Mouse (Mus musculus) limb, embryonic 14.5 days (tissue): ENCODE measurements around the gene Gm47995. TPM values are rescaled to one million over a fixed set of nuclear protein-coding genes. Genes with fewer than 3 reads are reported as not detected.
A peak's percentile ranks its signal among the peaks of the same experiment; 100 is the strongest.

Experiments
- ATAC-seq: fragments of 200-750 bp; cut with Nextera tagmentation; 2 replicates; pipeline ENCODE4 v1.8.0; 2017; ENCODE audit warnings: low read depth, moderate number of reproducible peaks, moderate TSS enrichment; ENCODE audit not compliant: low FRiP score
- DNase-seq: peaks from one replicate; pipeline ENCODE4 v3.0.0-alpha.2; 2015; ENCODE audit warnings: low spot score
- H3K27ac ChIP-seq: fragments of 300-500 bp; sonication (generic); replicated peaks from 2 replicates; pipeline ENCODE4 v1.5.1; 2014; ENCODE audit warnings: low read depth, mild to moderate bottlenecking, low read length, moderate library complexity, mixed read lengths
- H3K27me3 ChIP-seq: fragments of 300-500 bp; sonication (generic); 2 replicates; pipeline ENCODE4 v1.6.1; 2014; ENCODE audit warnings: low read length, mixed read lengths; ENCODE audit not compliant: control insufficient read depth, insufficient read depth
- H3K36me3 ChIP-seq: fragments of 300-500 bp; sonication (generic); 2 replicates; pipeline ENCODE4 v1.6.1; 2014; ENCODE audit warnings: mild to moderate bottlenecking, low read length, moderate library complexity, mixed read lengths; ENCODE audit not compliant: control insufficient read depth, insufficient read depth
- H3K4me1 ChIP-seq: fragments of 300-500 bp; sonication (generic); 2 replicates; pipeline ENCODE4 v1.6.1; 2014; ENCODE audit warnings: antibody characterized with exemption, low read length, mixed read lengths; ENCODE audit not compliant: control insufficient read depth, insufficient read depth
- H3K4me2 ChIP-seq: fragments of 300-500 bp; sonication (generic); replicated peaks from 2 replicates; pipeline ENCODE4 v1.6.1; 2014; ENCODE audit warnings: low read depth, mild to moderate bottlenecking, low read length, moderate library complexity; ENCODE audit not compliant: severe bottlenecking
- H3K4me3 ChIP-seq: fragments of 300-500 bp; sonication (generic); replicated peaks from 2 replicates; pipeline ENCODE4 v1.5.1; 2014; ENCODE audit warnings: low read length
- H3K9ac ChIP-seq: fragments of 300-500 bp; sonication (generic); 2 replicates; pipeline ENCODE4 v1.6.1; 2014; ENCODE audit warnings: mild to moderate bottlenecking, low read depth, low read length, moderate library complexity; ENCODE audit not compliant: severe bottlenecking
- H3K9me3 ChIP-seq: fragments of 300-500 bp; sonication (generic); 2 replicates; pipeline ENCODE4 v1.6.1; 2016; ENCODE audit warnings: low read length; ENCODE audit not compliant: control insufficient read depth
- POLR2A ChIP-seq: fragments of 200-500 bp; IDR thresholded peaks from 2 replicates; pipeline ENCODE4 v1.8.0; 2012; ENCODE audit warnings: inconsistent platforms, mild to moderate bottlenecking, moderate library complexity, borderline replicate concordance; ENCODE audit not compliant: insufficient read depth, insufficient read length; ENCODE audit errors: extremely low read depth
- WGBS: fragments of 180-500 bp; shearing (Covaris S2); extraction: QIAGEN DNeasy Blood & Tissue Kit; methylation state at CpG from one replicate; pipeline ENCODE4 v1.1.7; 2014; 5-methylcytosine and 5-hydroxymethylcytosine counted together
- polyA plus RNA-seq, 2 experiments: library from polyadenylated mRNA; depleted of rRNA in 1 of 2; stranded (reverse) in 1 of 2; unstranded in 1 of 2; fragments of >200 nt; fragmentation: Nextera tagmentation in 1 of 2; extraction: Ambion mirVana in 1 of 2; gene quantifications; 2 replicates each; pipeline versions ENCODE4 v1.2.1 to v1.2.3; 2012 to 2014

The Gm47995 gene
- polyA plus RNA-seq, 2 experiments, result 0.06 TPM; not detected in 1

DNA sequence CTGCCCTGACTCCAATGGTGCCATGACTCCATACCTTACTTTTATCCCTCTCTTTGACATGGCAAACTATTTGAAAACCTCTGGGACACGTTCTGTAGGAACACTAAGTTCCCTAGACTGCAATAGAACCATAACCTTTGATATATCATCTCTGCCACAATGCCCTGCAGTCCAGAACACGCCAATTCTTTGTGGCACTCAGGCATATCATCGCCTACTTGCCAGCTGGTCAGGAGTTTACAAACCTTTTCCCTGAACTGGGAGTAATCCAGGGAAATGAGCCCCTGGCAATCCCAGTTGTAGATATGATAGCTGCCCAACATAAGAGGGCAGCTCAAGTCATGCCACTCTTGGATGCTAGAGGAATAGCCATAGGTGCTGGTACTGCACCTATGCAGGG, 34.1 kb downstream of the Gm47995 start:
- ATAC-seq (no peak), DNase-seq (no peak)
- Histone ChIP-seq H3K9me3 (no peaks in the 10 kb centered on the region), H3K4me2 (no peak overlapping the region), H3K4me1 (peaks cover 5% of the 10 kb centered on the region; the same call in 1 of the 2 replicates), H3K27me3 (no peaks in the 10 kb centered on the region), H3K36me3 (no peaks in the 10 kb centered on the region), H3K4me3 (no peak overlapping the region), H3K27ac (no peak overlapping the region), H3K9ac (no peak overlapping the region)
- WGBS, result 77% methylated on average over 3 of the region's 3 CpGs
- TF ChIP-seq POLR2A, result no peak

DNA sequence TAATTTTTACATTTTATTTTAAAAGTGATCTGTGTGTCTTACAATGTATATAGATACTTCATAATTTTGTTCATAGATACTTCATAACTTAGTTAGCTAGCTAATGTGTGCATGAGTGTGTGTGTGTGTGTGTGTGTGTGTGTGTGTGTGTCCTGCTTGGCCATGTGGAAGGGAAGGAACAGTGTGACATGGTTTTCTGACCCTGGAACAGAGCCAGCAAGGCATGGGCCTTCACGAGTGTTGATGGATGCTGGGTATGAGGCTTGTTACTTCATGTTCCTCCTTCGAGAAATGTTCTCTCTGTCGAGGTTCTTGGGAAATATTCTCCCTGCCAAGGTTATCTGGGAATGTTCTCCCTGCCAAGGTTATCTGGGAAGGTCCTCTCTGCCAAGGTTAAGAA, 35.5 kb downstream of the Gm47995 start:
- ATAC-seq (no peak), DNase-seq (no peak)
- Histone ChIP-seq H3K9me3 (no peaks in the 10 kb centered on the region), H3K9ac (no peak overlapping the region), H3K27ac (no peak overlapping the region), H3K4me1 (peaks cover 13% of the 10 kb centered on the region), H3K4me2 (no peak overlapping the region), H3K36me3 (no peaks in the 10 kb centered on the region), H3K4me3 (no peak overlapping the region), H3K27me3 (no peaks in the 10 kb centered on the region)
- WGBS, result 80% methylated on average over 3 of the region's 3 CpGs
- no peak for TF ChIP-seq POLR2A

DNA sequence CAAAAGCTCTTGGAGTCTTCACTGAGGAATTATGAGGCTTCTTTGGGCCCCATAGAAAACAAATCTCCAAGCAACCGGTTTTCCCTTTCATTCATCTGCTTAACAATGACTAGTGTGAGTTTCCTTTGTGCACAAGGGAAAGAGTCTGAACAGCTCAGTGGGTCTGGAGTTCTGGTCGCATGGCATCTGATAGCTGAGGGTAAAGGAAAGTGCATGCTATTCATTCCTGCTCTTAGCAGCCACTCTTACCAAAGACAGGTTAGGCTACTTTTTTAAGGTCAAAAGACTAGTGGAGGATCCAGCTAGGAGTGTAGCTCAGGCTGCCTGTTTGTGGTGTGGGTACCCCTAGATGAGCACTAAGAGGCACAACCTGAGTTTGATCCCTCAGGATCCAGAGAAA, 37.3 kb downstream of the Gm47995 start:
- TF ChIP-seq POLR2A, result no peak
- ATAC-seq, result no peak

DNA sequence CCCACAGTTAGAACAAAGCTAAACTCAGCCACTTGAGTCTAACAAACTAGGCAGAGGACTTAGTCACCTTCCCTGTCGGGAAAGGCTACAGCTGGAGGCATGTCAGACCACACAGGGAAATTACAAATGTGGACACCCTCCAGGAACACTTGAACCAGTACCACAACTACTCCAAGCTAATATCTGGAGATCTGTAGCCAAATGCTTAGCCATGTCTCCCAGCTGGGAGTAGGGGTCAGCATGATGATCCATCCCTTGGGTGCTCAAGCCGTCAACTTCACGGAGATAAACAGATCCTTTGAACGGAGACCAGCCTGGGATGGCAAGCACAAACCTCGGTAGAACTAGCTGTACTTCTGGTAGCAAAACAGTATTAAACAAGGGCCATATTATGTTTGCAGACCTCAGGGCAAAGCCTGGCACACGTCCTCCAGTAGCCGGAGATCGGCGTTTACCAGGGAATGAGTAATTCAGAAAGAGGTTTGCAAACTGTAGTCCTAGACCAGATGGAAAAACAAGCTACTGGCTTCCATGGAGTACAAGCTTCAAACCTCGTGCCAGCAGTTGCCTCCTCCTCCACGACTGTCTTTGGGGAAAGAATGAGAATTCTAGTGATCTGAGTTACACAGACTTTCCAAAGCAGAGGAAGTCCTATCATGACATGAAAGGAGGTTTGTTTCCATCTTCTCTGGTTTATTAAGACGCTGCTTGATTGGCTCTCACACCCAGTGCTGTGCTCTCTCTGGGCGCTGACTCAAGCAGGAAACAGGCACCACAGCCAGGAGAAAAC, 38.1 kb downstream of the Gm47995 start:
- Histone ChIP-seq H3K9me3 (no peaks in the 10 kb centered on the region), H3K4me2 (no peak overlapping the region; the same call in 1 of the 2 replicates), H3K27ac (peak overlapping the region; percentile 53; the same call in 1 of the 2 replicates), H3K9ac (no peak overlapping the region), H3K27me3 (no peaks in the 10 kb centered on the region), H3K4me3 (no peak overlapping the region), H3K4me1 (peaks cover 13% of the 10 kb centered on the region), H3K36me3 (no peaks in the 10 kb centered on the region)
- WGBS, result 58% methylated on average over 13 of the region's 13 CpGs
- DNase-seq (no peak), ATAC-seq (peak; percentile 44; the same call in 1 of the 2 replicates)
- TF ChIP-seq POLR2A, result no peak

More for the DNA sequence above, 37.3 kb downstream of the Gm47995 start:
- Histone ChIP-seq H3K4me2 (no peak overlapping the region), H3K9ac (no peak overlapping the region), H3K36me3 (no peaks in the 10 kb centered on the region), H3K4me3 (no peak overlapping the region), H3K4me1 (peaks cover 13% of the 10 kb centered on the region), H3K27ac (peak overlapping the region; percentile 53; the same call in 1 of the 2 replicates), H3K27me3 (no peaks in the 10 kb centered on the region), H3K9me3 (no peaks in the 10 kb centered on the region)
- no peak for DNase-seq
- 54% methylated on average over 2 of the region's 2 CpGs for WGBS

DNA sequence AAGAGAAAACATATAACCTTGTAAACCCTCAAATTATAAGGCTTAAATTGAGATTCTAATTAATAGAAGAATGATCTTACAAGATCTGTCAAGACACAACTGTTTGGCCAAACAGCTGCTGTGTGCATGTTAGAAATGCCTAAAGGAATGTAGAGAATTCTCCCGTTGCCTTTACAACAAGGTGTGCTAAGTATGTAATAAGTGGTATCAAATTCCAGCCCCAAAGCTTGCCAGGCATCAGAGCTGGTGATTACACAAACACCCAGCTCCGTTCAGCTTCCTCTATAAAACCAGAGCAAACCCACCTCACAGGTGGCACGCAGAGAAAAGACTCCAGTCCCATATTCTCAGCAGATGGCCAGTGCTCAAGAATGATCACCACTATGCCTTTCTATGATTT, 39.5 kb downstream of the Gm47995 start:
- Histone ChIP-seq H3K4me3 (no peak overlapping the region), H3K27ac (no peak overlapping the region), H3K9me3 (no peaks in the 10 kb centered on the region), H3K36me3 (no peaks in the 10 kb centered on the region), H3K27me3 (no peaks in the 10 kb centered on the region), H3K4me1 (peaks cover 13% of the 10 kb centered on the region), H3K9ac (no peak overlapping the region), H3K4me2 (no peak overlapping the region)
- ATAC-seq (no peak), DNase-seq (no peak)
- 18% methylated on average over 3 of the region's 3 CpGs for WGBS
- no peak for TF ChIP-seq POLR2A

DNA sequence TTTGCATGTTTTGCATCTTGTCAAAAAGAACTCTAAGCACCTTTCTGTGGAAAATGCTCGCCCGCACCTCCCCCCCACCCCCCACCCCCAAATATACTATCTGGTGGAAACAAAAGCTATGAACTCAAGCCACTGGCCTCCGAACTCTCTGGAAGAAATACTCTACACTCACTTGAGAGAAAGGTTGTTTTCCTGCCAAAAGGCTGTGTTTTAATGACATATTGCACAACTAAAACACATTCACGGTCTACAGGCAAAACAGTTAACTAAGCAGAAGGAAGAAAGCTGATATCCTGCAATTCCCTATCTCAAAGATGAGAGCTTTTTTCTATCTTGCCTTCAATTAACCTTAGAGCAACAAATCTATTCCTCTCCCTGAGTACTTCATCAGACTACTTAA, 45.1 kb downstream of the Gm47995 start:
- H3K27ac ChIP-seq, result no peak overlapping the region
- DNase-seq (no peak), ATAC-seq (no peak)
- H3K4me3 ChIP-seq, result no peak overlapping the region
- TF ChIP-seq POLR2A, result no peak
- no peak overlapping the region for H3K4me2 ChIP-seq
- WGBS, result 86% methylated on average over 4 of the region's 4 CpGs
- H3K36me3 ChIP-seq, result no peaks in the 10 kb centered on the region
- H3K27me3 ChIP-seq, result no peaks in the 10 kb centered on the region
- H3K9ac ChIP-seq, result no peak overlapping the region
- H3K9me3 ChIP-seq, result no peaks in the 10 kb centered on the region
- peaks cover 3% of the 10 kb centered on the region for H3K4me1 ChIP-seq
